Mouse (Mus musculus): ENCODE data around the gene Tmub2.
"Not testable (repeated sequence)": the region's sequence is repeated elsewhere in the genome, so short reads cannot be mapped to it uniquely, and the experiment has no call there.

The Tmub2 gene

GRCm38 (mm10) chr11:102277754-102278153 is 7.0 kb upstream of the Tmub2 start:
- DNase-seq (ENCODE audit: extremely low spot score, low spot score): no peak

DNA sequence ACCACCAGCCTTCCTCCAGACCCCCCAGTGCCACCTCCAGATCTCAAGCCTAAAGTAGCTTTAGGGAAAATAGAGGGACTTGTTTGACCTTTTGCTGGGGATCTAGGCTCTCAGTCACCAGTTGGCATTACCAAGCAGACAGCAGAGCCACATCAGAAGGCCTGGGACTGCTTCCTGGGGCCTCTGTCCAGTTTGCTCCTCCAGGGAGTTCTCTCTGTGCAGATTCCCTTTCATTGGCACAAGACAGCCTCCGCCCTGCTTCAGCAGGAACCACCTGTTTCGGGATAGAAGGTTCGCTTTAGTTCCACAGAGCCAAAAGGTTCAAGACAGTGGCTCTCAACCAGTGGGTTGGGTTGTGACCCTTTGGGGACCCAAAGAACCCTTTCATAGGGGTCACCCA is 5.1 kb upstream of the Tmub2 start:
- no peak for DNase-seq (ENCODE audit: extremely low spot score, low spot score)

- not testable (repeated sequence) for DNase-seq (ENCODE audit: extremely low spot score, low spot score)
Measured at GRCm38 (mm10) chr11:102280267-102280666, 4.5 kb upstream of the Tmub2 start.

- no peak for DNase-seq (ENCODE audit: extremely low spot score, low spot score)
Measured at GRCm38 (mm10) chr11:102283922-102284321, 809 bp upstream of the Tmub2 start.

DNA sequence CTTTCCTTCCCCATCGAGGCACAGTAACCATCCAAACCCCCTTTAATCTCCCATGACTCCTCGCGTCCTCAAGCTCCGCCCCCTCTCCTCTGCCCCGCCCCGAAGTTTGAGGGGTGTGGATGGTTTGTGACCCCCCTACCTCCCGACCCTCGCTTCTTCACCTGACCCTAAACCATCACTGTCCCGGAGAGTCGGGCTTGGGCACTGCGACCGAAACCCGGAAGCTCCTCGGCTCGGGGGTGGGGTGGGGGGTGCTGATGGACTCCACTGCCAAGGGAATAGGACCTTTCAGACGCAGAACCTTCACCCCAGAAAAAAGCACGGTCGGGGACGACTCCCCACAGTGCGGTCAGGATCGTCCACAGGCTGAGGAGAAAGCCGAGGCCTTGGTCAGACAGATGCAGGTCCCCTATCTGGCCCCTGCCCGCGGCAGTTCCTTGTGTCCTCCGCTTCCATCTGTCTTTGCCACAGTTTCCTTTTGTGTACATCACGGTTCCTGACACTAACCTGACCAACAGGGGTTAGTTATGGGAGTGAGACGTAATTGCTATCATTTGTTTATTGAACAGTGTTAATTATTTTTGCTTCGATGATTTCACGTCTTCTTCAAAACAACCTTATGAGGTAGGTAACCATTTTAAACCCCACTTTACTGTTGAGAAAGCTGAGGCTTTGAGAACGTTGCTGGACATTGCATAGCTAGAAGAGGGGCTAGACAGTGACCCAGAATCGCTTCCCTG is 534 bp downstream of the Tmub2 start:
- no peak for DNase-seq (ENCODE audit: extremely low spot score, low spot score)

DNA sequence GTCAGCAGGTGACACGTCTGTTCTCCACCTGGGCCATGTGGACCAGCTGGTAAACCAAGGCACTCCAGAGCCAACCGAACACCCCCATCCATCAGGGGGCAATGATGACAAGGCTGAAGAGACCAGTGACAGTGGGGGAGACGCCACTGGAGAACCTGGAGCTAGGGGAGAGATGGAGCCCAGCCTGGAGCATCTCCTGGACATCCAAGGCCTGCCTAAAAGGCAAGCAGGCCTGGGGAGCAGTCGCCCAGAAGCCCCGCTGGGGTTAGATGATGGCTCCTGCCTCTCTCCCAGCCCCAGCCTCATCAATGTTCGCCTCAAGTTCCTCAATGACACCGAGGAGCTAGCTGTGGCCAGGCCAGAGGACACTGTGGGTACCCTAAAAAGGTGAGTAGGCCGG is 2.8 kb downstream of the Tmub2 start:
- no peak for DNase-seq (ENCODE audit: extremely low spot score, low spot score)

GRCm38 (mm10) chr11:102288027-102288804 is 3.5 kb downstream of the Tmub2 start:
- DNase-seq (ENCODE audit: extremely low spot score, low spot score): no peak

DNA sequence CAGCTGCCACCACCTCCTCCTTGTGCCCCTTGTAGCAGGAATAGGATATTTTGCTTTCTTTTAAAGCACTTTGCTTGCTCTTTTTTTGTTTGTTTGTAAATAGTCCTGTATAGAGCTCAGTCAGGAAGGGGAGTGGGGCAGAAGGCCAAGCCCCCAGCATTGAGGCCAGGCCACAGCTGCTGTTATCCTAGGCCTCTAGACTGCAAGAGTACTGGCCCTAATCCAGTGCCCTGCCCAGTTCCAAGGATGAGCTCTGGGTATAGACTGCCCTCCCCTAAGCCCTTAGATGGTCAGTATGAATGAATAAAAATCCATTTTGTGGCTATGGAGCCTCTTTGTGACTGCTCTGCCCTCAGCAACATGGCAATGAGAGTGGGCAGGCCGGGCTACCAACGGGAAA is 4.2 kb downstream of the Tmub2 start:
- DNase-seq (ENCODE audit: extremely low spot score, low spot score): no peak

DNA sequence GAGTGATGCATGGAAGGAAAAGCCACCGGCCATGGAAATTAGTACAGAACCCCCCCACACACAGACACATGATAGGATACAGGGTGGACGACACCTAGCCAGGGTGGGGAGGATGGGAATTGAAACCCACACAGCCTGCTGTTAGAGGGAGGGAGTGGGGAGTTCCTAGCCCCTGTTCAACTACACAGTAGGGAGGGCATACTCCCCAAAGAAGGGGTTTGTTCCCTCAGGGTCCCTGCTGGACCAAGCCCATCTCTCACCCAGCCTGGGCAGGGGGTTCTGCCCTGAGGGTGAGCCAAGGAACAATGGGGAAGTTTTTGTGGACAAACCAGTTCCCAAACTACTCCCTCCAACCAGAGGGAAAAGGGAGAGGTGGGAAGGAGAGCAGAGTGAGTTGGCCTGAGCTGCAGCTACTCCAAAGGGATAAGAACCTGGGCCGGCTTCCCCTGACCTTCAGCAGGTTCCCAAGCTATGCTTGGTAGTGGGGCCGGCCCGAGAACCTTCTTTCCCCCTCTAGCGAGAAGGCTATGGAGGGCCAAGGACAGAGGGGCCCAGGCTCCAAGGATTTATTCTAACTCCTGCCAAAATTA is 4.9 kb downstream of the Tmub2 start:
- DNase-seq (ENCODE audit: extremely low spot score, low spot score): no peak

- DNase-seq (ENCODE audit: extremely low spot score, low spot score): peak; percentile 13
Measured at GRCm38 (mm10) chr11:102290141-102290540, 5.4 kb downstream of the Tmub2 start.

DNA sequence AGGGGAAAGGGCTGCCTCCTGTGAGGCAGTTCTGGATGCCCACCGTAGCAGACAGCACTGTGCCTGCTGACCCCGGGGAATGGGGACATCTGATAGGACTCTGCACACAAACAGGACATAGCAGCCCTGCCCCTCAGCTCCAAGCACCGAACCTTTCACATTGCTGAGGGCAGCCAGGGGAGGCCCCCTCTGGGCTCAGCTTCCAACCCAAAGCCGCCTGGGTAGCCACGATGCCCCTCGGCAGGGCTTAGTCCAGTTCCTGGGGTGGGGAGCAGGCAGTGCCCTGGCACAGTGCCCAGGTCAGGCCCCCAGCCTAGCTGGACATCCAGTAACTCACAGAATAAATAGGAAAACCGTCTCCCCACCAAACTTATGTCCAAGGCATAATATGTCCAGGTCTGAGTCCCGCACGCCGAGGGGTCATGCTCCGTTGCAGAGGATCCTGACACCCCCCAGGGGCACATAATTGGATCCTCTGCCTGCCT is 6.4 kb downstream of the Tmub2 start:
- DNase-seq (ENCODE audit: extremely low spot score, low spot score): no peak

DNA sequence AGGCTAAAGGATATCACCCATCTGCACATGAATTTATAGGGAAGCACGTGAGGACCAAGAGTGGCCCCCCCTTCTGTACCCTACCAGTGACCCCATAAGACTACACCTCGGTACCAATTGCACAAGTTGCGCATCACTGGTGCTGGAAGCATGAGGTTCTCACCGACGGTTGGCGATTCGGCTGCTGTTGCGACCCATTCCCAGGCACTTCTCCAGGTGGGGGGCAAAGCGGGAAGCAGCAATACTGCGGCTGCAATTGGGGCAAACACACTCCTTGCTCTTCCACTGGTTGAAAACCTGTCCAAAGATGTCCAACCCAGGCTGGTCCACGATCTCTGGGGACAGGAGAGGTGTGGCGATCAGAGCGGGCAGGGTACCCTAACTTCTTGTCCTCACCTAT is 9.2 kb downstream of the Tmub2 start:
- DNase-seq (ENCODE audit: extremely low spot score, low spot score): no peak

DNA sequence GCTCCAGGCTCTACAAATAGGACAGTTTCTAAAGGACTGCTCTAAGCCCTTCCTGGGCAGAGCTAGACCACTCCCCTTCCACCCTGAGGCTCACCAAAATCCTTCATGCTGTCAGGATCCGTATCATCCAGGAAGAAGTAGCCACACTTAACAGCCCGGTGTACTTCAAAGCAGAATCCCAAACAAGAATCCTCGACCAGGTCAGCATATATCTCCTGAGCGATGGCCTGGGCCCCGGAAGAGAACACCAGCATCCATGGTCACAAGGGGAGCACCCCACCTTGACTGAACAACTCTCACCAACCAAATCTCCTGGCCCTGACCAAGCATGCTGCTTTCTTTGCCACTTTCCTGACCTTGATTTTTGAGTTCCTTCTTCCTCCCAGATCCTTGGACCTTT is 9.7 kb downstream of the Tmub2 start:
- no peak for DNase-seq (ENCODE audit: extremely low spot score, low spot score)

- DNase-seq (ENCODE audit: extremely low spot score, low spot score): peak; percentile 15
Measured at GRCm38 (mm10) chr11:102294887-102295597, 10.3 kb downstream of the Tmub2 start.

- DNase-seq (ENCODE audit: extremely low spot score, low spot score): peak; percentile 83
Measured at GRCm38 (mm10) chr11:102295598-102296471, 11.1 kb downstream of the Tmub2 start.

- peak; percentile 97 for DNase-seq (ENCODE audit: extremely low spot score, low spot score)
Measured at GRCm38 (mm10) chr11:102296491-102297472, 12.1 kb downstream of the Tmub2 start, which contains the start of gene Atxn7l3. Atxn7l3 (minus strand) TSS chr11:102296631.

GRCm38 (mm10) chr11:102297577-102298556 is 13.1 kb downstream of the Tmub2 start:
- no peak for DNase-seq (ENCODE audit: extremely low spot score, low spot score)

GRCm38 (mm10) chr11:102299839-102300238 is 15.1 kb downstream of the Tmub2 start:
- DNase-seq (ENCODE audit: extremely low spot score, low spot score): peak; percentile 74

All from neural tube, embryonic 10.5 days (tissue).